Mouse (Mus musculus): ENCODE results near the gene Fzd2.
A peak's percentile ranks its signal among the peaks of the same experiment; 100 is the strongest.
"Not testable (repeated sequence)": the region's sequence is repeated elsewhere in the genome, so short reads cannot be mapped to it uniquely, and the experiment has no call there.

Fzd2 gene

DNA sequence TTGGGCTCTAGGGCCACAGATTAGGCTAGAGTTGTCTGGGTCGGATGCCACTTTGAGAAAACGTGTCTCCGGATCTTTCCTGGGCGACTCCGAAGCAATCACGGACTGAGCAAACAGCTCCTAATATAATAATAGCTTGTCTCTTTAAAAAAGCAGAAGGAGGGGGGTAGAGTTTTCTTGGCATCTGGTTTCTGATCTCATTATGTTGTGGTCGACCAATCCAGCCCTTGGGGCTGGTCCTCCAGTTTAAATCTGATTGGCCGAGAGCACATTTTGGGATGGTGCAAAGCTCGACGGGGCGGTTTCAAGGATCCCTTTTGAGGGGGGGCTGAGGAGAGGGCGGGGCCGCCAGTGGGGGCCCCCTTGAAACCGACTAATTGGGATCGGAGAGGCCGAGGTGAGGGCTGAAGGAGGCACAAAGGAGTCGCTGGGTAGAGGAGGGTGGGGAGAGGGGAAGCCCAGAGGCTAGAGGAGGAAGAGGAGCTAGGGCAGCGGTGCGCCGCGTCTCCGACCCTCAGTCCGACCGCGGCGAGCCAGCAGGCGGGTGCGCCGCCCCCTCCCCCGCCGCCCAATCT, at the start of gene Fzd2:
Gene Fzd2 (plus strand): TSS at position 387 of the 575 bp plus-strand sequence.
- DNase-seq (ENCODE audit: low read depth, low spot score): peak; percentile 99

GRCm38 (mm10) chr11:102555400-102556030, 48.7 kb upstream of the Fzd2 start:
- no peak for DNase-seq (ENCODE audit: low read depth, low spot score)

GRCm38 (mm10) chr11:102556031-102556715, 48.0 kb upstream of the Fzd2 start, which contains the start of gene Gpatch8:
Gpatch8 (minus strand) TSS chr11:102556392.
- peak; percentile 98 for DNase-seq (ENCODE audit: low read depth, low spot score)

GRCm38 (mm10) chr11:102556716-102557074, 47.5 kb upstream of the Fzd2 start:
- no peak for DNase-seq (ENCODE audit: low read depth, low spot score)

DNA sequence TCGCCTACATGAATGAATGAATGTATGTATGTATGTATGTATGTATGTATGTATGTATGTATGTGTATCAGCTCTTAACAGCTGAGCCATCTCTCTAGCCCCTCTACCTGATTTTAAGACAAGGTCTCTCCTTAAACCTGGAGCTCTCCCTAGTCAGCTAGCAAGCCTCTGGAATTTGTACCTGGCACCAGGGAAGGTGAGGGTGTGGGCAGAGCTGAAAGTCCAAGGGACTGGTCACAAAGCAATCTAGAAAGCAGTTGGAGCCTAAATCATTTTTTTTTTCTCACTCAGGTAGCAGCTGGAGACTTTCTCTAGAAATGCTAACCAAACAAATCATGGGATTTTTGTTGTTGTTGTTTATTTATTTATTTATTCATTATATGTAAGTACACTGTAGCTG, 46.8 kb upstream of the Fzd2 start:
- no peak for DNase-seq (ENCODE audit: low read depth, low spot score)

DNA sequence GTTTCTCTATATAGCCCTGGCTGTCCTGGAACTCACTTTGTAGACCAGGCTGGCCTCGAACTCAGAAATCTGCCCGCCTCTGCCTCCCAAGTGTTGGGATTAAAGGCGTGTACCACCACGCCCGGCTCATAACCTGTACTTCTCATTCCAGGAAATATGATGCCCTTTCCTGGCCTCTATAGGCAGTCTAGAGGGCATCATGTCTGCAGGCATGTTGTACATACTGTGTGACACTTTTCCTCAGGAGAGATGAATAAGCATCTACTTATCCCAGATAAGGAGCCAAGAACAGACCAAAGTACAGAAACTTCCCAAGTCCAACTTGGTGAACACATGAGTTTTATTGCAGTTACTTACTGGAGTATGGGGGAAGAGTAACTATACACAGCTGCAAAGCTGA, 45.5 kb upstream of the Fzd2 start:
- DNase-seq (ENCODE audit: low read depth, low spot score): no peak

DNA sequence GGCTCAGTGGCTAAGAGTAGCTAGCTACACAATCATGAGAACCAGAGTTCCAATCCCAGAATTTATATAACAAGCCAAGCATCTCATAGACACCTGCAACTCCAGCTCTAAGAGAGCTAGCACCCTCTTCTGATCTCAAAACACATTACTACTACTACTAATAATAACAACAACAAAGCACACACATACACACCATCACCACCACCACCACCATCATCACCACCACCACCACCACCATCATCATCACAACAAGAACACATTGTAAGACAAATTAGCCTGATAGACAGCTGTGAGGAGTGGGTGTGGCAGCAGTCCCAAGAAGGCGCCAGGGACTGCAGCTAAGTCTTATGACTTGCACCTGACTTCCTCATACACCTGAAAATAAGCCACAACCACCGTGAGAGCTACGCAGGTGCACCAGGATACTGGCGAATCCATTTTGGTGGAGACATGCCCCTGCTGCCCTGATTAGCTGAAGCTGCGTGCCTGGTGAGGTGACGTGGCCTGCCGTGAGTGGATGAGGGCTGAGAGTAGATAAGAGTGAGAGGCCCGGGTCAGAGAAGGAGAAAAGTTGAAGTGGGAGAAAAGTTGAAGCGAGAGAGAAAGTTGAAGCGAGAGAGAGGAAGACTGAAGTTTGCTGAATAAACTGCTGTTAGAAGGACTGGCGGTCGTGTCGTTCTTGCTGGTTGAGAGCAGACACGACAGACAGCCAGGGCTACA, 39.1 kb upstream of the Fzd2 start:
- not testable (repeated sequence) for DNase-seq (ENCODE audit: low read depth, low spot score)

GRCm38 (mm10) chr11:102565741-102566140, 38.5 kb upstream of the Fzd2 start:
- DNase-seq (ENCODE audit: low read depth, low spot score): no peak

- no peak for DNase-seq (ENCODE audit: low read depth, low spot score)
Measured at GRCm38 (mm10) chr11:102566290-102566689, 37.9 kb upstream of the Fzd2 start.

DNA sequence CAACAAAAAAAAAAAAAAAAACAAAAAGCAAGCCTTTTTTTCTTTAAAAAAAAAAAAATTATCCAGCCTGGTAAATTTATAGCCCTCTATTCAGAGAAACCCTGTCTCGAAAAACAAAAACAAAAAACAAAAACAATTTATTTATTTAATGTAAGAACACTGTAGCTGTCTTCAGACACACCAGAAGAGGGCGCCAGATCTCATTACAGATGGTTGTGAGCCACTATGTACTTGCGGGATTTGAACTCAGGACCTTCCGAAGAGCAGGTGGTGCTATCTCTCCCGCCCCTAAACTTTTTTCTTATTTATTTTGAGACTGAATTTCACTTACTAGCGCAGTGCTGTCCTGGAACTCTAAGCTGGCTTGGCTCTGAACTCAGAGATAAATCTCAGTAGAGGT, 37.0 kb upstream of the Fzd2 start:
- no peak for DNase-seq (ENCODE audit: low read depth, low spot score)

DNA sequence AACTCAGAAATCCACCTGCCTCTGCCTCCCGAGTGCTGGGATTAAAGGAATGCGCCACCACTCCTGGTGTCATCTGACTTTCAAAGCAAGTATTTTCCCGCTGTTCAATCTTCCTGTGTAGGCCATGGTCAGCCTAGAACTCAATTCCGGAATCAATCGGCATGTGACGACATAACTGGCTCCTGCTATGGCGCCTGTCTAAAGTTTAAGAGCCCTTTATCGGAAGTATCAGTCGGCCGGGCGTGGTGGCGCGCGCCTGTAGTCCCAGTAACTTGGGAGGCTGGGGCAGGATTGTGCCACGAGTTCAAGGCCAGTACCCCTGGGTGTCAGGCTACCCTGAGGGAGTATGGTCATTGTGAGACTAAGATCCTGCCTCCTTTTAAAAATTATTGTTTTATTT, 36.5 kb upstream of the Fzd2 start:
- DNase-seq (ENCODE audit: low read depth, low spot score): no peak

GRCm38 (mm10) chr11:102568191-102568590, 36.0 kb upstream of the Fzd2 start:
- DNase-seq (ENCODE audit: low read depth, low spot score): no peak

DNA sequence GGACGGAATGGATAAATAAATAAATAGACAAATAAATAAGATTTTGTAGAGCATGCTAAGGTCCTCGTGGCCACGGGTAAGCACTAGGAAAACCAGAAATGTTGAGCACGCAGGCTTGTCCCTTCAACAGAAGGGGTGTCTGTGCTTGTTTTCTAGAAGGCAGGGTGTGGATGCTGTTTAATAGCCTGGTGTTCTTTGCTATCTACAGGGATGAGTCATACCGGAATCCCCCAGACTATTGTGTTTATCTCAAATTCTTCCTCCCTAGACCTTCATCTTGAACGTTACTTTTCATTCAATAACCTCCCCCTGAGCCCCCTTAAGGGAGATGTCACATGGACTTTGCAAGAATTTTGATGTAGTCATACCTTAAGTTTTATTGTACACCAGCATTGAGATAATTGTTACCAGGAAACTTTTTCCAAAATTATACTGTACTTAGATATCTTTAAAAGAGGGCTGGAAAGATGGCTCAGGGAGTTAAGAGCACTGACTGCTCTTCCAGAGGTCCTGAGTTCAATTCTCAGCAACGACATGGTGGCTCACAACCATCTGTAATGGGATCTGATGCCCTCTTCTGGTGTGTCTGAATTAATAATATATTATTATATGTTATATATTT, 35.3 kb upstream of the Fzd2 start:
- peak; percentile 48 for DNase-seq (ENCODE audit: low read depth, low spot score)

DNA sequence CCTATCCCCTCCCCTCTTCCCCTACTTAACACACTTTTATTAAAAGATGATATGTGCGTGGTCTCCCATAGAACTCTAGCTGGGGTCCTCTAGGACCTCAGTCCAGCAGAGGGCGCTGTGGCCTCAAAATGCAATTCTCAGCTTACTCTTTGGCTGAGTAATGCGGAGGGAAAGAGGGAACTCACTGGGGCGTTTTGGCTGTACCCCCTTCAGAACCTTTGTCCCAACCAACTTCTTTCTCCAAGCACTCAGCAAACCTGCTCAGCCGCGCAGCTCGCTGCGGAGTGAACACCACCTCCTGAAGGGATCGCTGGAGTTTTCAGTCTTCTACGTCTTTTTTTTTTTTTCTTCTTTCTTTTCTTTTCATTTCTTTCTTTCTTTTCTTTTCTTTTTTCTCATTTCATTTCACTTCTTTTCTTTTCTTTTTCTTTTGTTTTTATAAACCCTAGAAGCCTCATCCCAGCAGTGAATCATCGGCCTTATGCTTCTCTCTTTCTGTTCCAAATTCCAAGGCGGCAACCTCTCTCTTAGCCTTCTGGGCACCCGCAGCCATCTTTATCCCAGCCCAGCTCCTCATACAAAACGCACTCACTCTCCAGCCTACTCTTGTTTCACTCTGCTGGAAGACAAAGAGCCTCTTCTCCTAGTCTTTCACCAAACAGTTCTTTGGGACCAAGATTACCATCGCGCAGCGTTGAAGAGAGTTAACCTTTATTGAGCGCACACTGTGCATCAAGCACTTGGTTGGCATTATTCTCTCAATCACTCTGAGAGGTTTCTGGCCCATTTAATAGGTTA, 31.1 kb upstream of the Fzd2 start:
- peak; percentile 95 for DNase-seq (ENCODE audit: low read depth, low spot score)

GRCm38 (mm10) chr11:102575034-102575433, 29.2 kb upstream of the Fzd2 start:
- no peak for DNase-seq (ENCODE audit: low read depth, low spot score)

GRCm38 (mm10) chr11:102576050-102576754, 28.0 kb upstream of the Fzd2 start:
- peak; percentile 85 for DNase-seq (ENCODE audit: low read depth, low spot score)

DNA sequence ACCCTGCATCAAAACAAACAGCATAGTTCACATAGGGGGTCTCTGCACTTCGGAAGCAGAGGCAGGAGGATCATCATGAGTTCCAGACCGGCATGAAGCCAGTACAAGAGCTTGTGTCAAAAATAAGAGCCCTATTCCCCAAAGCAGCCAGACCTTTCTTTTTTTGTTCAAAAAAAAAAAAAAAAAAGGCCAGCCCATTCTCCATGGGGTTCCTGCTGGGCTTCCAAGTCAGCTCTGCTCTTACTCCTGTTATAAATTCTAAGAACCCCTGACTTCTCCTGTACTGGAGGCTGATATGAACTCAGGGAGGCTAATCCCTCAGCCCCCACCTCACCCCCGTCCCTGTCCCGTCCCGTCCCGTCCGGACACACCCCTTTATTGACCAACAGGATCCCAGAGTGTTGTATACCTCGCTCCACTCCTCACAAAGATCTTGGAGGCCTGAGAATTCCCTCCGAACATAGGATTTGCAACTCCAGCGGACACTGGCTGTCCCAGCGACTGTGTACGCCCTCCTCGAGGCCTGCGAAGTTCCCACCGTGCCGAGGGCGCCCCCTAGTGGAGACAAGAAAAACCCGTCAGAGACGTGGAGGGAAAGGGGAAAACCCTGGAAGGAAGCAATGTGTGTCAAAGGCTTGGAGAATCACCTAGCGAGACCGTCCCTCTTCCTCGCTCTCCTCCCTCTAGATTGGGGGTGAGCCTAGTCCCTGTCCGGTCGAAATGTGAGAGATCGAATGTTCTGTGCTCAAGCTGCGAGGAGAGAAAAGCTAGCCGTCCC, 25.7 kb upstream of the Fzd2 start:
- DNase-seq (ENCODE audit: low read depth, low spot score): peak; percentile 90

- no peak for DNase-seq (ENCODE audit: low read depth, low spot score)
Measured at GRCm38 (mm10) chr11:102579165-102580033, 24.8 kb upstream of the Fzd2 start, which contains the start of gene Gm11627. Gm11627 (minus strand) TSS chr11:102579461.

GRCm38 (mm10) chr11:102580034-102580330, 24.2 kb upstream of the Fzd2 start:
- no peak for DNase-seq (ENCODE audit: low read depth, low spot score)
